Mouse (Mus musculus): ENCODE measurements around the gene Iffo1. TPM values are rescaled to one million over a fixed set of nuclear protein-coding genes. Genes with fewer than 3 reads are reported as not detected.
A peak's percentile ranks its signal among the peaks of the same experiment; 100 is the strongest.
"Not testable (repeated sequence)": the region's sequence is repeated elsewhere in the genome, so short reads cannot be mapped to it uniquely, and the experiment has no call there.

Iffo1 gene
- polyA plus RNA-seq, 1 experiment from 2014 or later = 11.3 TPM

DNA sequence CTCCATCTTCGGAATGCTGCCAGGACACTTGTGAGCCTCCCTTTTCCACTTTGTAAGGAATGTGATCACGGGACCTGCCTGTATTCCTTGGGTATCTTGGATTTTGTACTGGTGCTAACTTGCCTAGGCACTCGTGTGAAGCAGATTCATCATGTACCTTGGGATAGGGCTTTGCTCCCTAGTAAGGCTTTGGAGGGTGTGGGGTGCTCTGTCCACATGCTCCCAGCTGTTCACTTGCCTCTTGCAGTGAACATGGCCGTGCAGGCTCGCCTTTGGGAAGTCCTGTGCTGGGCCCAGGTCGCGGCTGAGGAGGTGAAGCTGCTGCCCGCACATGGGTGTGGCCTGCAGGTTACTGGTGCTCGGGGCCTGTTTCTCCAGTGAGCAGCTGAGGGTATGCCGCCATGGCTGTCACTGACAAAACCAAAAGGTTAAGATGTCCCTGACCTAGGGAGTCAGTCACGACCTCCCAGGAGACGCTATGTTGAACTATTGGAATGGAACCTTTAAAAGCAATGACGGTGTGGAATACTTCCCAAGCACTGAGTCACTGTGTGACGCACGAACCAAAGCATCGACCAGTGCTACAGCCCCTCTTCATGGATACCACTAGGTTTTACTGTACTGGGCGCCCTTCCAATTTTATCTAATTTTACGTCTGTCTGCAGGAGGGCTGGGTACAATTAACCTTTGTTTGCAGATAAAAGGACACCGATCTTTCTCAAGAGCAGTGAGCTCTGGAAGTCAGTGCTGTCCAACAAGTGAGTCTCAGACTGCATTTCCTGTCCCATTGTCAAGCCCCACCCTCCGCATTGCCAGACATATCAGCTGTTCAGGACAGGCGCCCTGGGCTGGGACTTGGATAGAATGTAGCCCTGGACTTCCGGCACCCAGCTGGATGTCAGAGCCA, 16.1 kb downstream of the Iffo1 start:
- peaks cover 66% of the 10 kb centered on the region for H3K36me3 ChIP-seq
- peak overlapping the region; percentile 90 for H3K4me2 ChIP-seq
- H3K4me3 ChIP-seq = peak overlapping the region; percentile 19

DNA sequence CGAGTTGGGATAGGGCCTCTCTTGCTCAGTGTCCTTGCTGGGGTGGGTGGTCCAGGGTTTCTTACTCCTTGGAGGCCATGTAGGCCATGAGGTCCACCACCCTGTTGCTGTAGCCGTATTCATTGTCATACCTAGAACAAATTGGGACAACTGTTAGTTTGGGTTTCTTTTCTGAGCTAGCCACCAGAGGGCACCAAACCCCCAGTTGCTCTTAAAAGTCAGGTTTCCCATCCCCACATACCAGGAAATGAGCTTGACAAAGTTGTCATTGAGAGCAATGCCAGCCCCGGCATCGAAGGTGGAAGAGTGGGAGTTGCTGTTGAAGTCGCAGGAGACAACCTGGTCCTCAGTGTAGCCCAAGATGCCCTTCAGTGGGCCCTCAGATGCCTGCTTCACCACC, 16.9 kb downstream of the Iffo1 start:
- Histone ChIP-seq H3K4me2 (peak overlapping the region; percentile 90), H3K27ac (ENCODE audit: poor library complexity, severe bottlenecking) (peak overlapping the region; percentile 82), H3K9ac (peak overlapping the region; percentile 58; the same call in 1 of the 2 replicates), H3K36me3 (peaks cover 62% of the 10 kb centered on the region), H3K4me3 (0 out of 2 replicates have a peak overlapping the region, but pooled peaks have one; percentile 84), H3K4me1 (replicated peaks) (peaks cover 38% of the 10 kb centered on the region)
- WGBS = 5% methylated on average over 4 of the region's 5 CpGs
- not testable (repeated sequence) for H3K9me3 ChIP-seq (replicated peaks); ATAC-seq (ENCODE audit: insufficient number of reproducible peaks, low FRiP score); H3K27me3 ChIP-seq (replicated peaks)

More for the DNA sequence above, 16.1 kb downstream of the Iffo1 start:
- Histone ChIP-seq H3K27ac (ENCODE audit: poor library complexity, severe bottlenecking) (peak overlapping the region; percentile 82), H3K27me3 (replicated peaks) (no peaks in the 10 kb centered on the region), H3K9ac (peak overlapping the region; percentile 52), H3K4me1 (replicated peaks) (peaks cover 31% of the 10 kb centered on the region), H3K9me3 (replicated peaks) (no peaks in the 10 kb centered on the region)
- 9% methylated on average over 22 of the region's 22 CpGs for WGBS
- peak; percentile 4; the same call in 1 of the 2 replicates for ATAC-seq (ENCODE audit: insufficient number of reproducible peaks, low FRiP score)

DNA sequence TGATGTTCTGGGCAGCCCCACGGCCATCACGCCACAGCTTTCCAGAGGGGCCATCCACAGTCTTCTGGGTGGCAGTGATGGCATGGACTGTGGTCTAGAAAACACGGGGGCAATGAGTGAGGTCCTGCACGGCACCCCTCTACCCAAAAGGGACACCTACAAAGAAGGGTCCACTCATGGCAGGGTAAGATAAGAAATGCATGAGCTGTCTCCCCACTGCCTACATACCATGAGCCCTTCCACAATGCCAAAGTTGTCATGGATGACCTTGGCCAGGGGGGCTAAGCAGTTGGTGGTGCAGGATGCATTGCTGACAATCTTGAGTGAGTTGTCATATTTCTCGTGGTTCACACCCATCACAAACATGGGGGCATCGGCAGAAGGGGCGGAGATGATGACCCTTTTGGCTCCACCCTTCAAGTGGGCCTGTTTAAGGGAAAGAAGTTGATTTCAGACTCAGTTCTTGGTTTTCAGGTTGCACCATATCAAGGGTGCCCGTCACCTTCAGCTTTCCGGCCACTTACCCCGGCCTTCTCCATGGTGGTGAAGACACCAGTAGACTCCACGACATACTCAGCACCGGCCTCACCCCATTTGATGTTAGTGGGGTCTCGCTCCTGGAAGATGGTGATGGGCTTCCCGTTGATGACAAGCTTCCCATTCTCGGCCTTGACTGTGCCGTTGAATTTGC, 17.7 kb downstream of the Iffo1 start:
- H3K9ac ChIP-seq = peak overlapping the region; percentile 58
- peaks cover 46% of the 10 kb centered on the region for H3K4me1 ChIP-seq (replicated peaks)

GRCm38 (mm10) chr6:125163801-125164657, 19.0 kb downstream of the Iffo1 start:
- Histone ChIP-seq H3K9me3 (replicated peaks) (no peaks in the 10 kb centered on the region), H3K36me3 (peaks cover 62% of the 10 kb centered on the region), H3K27me3 (replicated peaks) (no peaks in the 10 kb centered on the region), H3K4me2 (peak overlapping the region; percentile 90), H3K4me1 (replicated peaks) (peaks cover 53% of the 10 kb centered on the region), H3K27ac (ENCODE audit: poor library complexity, severe bottlenecking) (peak overlapping the region; percentile 99), H3K4me3 (peak overlapping the region; percentile 84), H3K9ac (peak overlapping the region; percentile 98)
- WGBS = 5% methylated on average over 20 of the region's 20 CpGs
- no peak for ATAC-seq (ENCODE audit: insufficient number of reproducible peaks, low FRiP score)

More for the DNA sequence above, 17.7 kb downstream of the Iffo1 start:
- H3K4me2 ChIP-seq = peak overlapping the region; percentile 90
- not testable (repeated sequence) for ATAC-seq (ENCODE audit: insufficient number of reproducible peaks, low FRiP score); H3K9me3 ChIP-seq (replicated peaks); H3K27me3 ChIP-seq (replicated peaks)
- 62% methylated on average over 13 of the region's 16 CpGs for WGBS
- H3K36me3 ChIP-seq = peaks cover 60% of the 10 kb centered on the region
- H3K4me3 ChIP-seq = peak overlapping the region; percentile 84
- H3K27ac ChIP-seq (ENCODE audit: poor library complexity, severe bottlenecking) = peak overlapping the region; percentile 53

GRCm38 (mm10) chr6:125164672-125165327, 19.8 kb downstream of the Iffo1 start:
- H3K4me3 ChIP-seq = peak overlapping the region; percentile 84
- H3K27ac ChIP-seq (ENCODE audit: poor library complexity, severe bottlenecking) = peak overlapping the region; percentile 99
- WGBS = under 1% methylated on average over 39 of the region's 39 CpGs
- H3K27me3 ChIP-seq (replicated peaks) = no peaks in the 10 kb centered on the region
- ATAC-seq (ENCODE audit: insufficient number of reproducible peaks, low FRiP score) = peak; percentile 12
- H3K9ac ChIP-seq = peak overlapping the region; percentile 98
- H3K36me3 ChIP-seq = peaks cover 62% of the 10 kb centered on the region
- H3K4me2 ChIP-seq = peak overlapping the region; percentile 90
- no peaks in the 10 kb centered on the region for H3K9me3 ChIP-seq (replicated peaks)
- H3K4me1 ChIP-seq (replicated peaks) = peaks cover 53% of the 10 kb centered on the region

GRCm38 (mm10) chr6:125165328-125165891, 20.4 kb downstream of the Iffo1 start:
- Histone ChIP-seq H3K4me1 (replicated peaks) (peaks cover 53% of the 10 kb centered on the region), H3K4me2 (peak overlapping the region; percentile 90), H3K27ac (ENCODE audit: poor library complexity, severe bottlenecking) (peak overlapping the region; percentile 99), H3K9me3 (replicated peaks) (no peaks in the 10 kb centered on the region), H3K27me3 (replicated peaks) (no peaks in the 10 kb centered on the region), H3K36me3 (peaks cover 63% of the 10 kb centered on the region), H3K4me3 (peak overlapping the region; percentile 84), H3K9ac (peak overlapping the region; percentile 98)
- WGBS = under 1% methylated on average over 36 of the region's 36 CpGs
- peak; percentile 88 for ATAC-seq (ENCODE audit: insufficient number of reproducible peaks, low FRiP score)

DNA sequence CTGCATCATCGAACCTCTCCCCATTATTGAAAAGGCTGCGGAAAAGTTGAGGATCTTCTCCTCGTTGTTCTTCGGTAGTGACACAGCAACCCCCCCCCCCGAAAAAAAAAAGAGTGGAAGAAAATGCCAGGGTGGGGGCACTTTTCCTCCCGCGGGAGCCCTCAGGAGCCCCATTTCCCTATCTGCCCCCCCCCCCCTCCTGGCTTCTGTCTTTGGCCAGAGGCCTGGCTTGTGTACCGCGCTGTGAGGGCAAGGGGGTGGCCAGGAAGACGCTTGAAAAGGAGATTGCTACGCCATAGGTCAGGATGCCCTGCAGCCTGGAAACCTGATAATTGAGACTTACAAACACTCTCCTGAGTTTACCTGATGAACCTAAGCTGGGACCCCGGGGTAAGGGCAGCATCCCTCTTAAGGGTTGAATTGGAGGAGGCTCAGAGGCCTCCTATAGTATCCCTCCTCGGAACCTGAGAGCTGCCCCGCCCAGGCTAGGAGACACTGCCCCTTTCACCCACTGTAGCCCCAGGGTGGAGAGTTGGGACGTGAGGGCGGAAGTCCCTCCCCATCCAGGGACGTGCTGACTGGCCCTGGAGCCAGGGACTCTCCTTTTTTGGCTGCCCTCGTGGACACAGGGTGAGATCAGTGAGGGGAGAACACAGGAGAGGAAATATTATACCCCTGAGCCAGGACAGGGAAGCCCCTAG, 21.2 kb downstream of the Iffo1 start, which contains the start of gene Gapdh:
Gapdh (minus strand) TSS at position 417 of the 701 bp plus-strand sequence.
- H3K36me3 ChIP-seq = peaks cover 63% of the 10 kb centered on the region
- peak; percentile 73 for ATAC-seq (ENCODE audit: insufficient number of reproducible peaks, low FRiP score)

GRCm38 (mm10) chr6:125166861-125167650, 22.0 kb downstream of the Iffo1 start:
- Histone ChIP-seq H3K36me3 (peaks cover 66% of the 10 kb centered on the region), H3K27ac (ENCODE audit: poor library complexity, severe bottlenecking) (peak overlapping the region; percentile 99), H3K4me3 (peak overlapping the region; percentile 84), H3K27me3 (replicated peaks) (no peaks in the 10 kb centered on the region), H3K4me2 (peak overlapping the region; percentile 90), H3K9me3 (replicated peaks) (no peaks in the 10 kb centered on the region), H3K9ac (peak overlapping the region; percentile 78), H3K4me1 (replicated peaks) (peaks cover 39% of the 10 kb centered on the region)
- ATAC-seq (ENCODE audit: insufficient number of reproducible peaks, low FRiP score) = peak; percentile 44
- WGBS = 15% methylated on average over 10 of the region's 10 CpGs

More for the DNA sequence above, 21.2 kb downstream of the Iffo1 start, which contains the start of gene Gapdh:
- Histone ChIP-seq H3K9ac (peak within 1 kb of the TSS; percentile 98), H3K9me3 (replicated peaks) (no peaks in the 10 kb centered on the region), H3K4me1 (replicated peaks) (peaks cover 45% of the 10 kb centered on the region), H3K27me3 (replicated peaks) (no peaks in the 10 kb centered on the region), H3K27ac (ENCODE audit: poor library complexity, severe bottlenecking) (peak within 1 kb of the TSS; percentile 99), H3K4me3 (peak within 1 kb of the TSS; percentile 84), H3K4me2 (peak within 1 kb of the TSS; percentile 90)
- under 1% methylated on average over 18 of the region's 18 CpGs for WGBS

DNA sequence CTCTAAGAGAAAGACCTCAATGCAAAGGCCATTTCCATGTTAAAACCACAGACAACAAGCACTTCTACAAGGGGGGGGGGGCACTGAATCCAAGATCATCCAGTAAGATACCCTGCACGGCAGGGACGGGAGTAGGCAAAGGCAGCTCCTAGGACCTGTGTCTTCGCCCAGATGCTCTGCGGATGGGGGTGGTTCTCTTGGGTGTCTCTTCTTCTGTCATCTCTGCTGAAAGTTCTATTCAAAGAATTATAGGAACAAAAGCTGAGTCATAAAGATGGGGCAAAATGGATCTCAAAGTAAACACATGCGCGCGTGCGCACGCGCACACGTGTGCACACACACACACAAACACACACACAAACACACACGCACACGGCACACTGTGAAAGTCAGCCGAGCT, 23.0 kb downstream of the Iffo1 start:
- WGBS = 87% methylated on average over 14 of the region's 14 CpGs
- no peak for ATAC-seq (ENCODE audit: insufficient number of reproducible peaks, low FRiP score)
- Histone ChIP-seq H3K36me3 (peaks cover 71% of the 10 kb centered on the region), H3K27me3 (replicated peaks) (no peaks in the 10 kb centered on the region), H3K9me3 (replicated peaks) (no peaks in the 10 kb centered on the region), H3K4me2 (no peak overlapping the region), H3K27ac (ENCODE audit: poor library complexity, severe bottlenecking) (peak overlapping the region; percentile 99), H3K4me3 (no peak overlapping the region), H3K4me1 (replicated peaks) (peaks cover 37% of the 10 kb centered on the region), H3K9ac (peak overlapping the region; percentile 78; the same call in 1 of the 2 replicates)

All from heart, embryonic 12.5 days (tissue).